Mouse (Mus musculus) MN1 (cell line): Measurements from ENCODE around the gene Toe1.
A peak's percentile ranks its signal among the peaks of the same experiment; 100 is the strongest.
"Not testable (repeated sequence)": the region's sequence is repeated elsewhere in the genome, so short reads cannot be mapped to it uniquely, and the experiment has no call there.

ENCODE experiments used
- DNase-seq: peaks from one replicate; pipeline ENCODE4 v3.0.0-alpha.2; 2016; ENCODE audit warnings: low spot score

Toe1 gene

GRCm38 (mm10) chr4:116807197-116808129 is at the start of gene Toe1, which contains the start of gene Mutyh:
Toe1 (minus strand) TSS chr4:116807640.
Mutyh (plus strand) TSS chr4:116807723.
- peak; percentile 95 for DNase-seq

GRCm38 (mm10) chr4:116857203-116857602 is 49.8 kb upstream of the Toe1 start:
- no peak for DNase-seq

GRCm38 (mm10) chr4:116854286-116854685 is 46.8 kb upstream of the Toe1 start:
- DNase-seq = no peak

- DNase-seq = no peak
Measured at GRCm38 (mm10) chr4:116849901-116850300, 42.5 kb upstream of the Toe1 start.

- DNase-seq = no peak
Measured at GRCm38 (mm10) chr4:116844324-116844723, 36.9 kb upstream of the Toe1 start.

GRCm38 (mm10) chr4:116840841-116841240 is 33.4 kb upstream of the Toe1 start:
- DNase-seq = no peak

GRCm38 (mm10) chr4:116840096-116840495 is 32.7 kb upstream of the Toe1 start:
- not testable (repeated sequence) for DNase-seq

GRCm38 (mm10) chr4:116838999-116839398 is 31.6 kb upstream of the Toe1 start:
- DNase-seq = no peak

- DNase-seq = peak; percentile 20
Measured at GRCm38 (mm10) chr4:116830070-116830368, 22.6 kb upstream of the Toe1 start.

GRCm38 (mm10) chr4:116829364-116830069 is 22.1 kb upstream of the Toe1 start:
- no peak for DNase-seq

GRCm38 (mm10) chr4:116827819-116828218 is 20.4 kb upstream of the Toe1 start:
- DNase-seq = peak; percentile 71

GRCm38 (mm10) chr4:116824541-116825004 is 17.1 kb upstream of the Toe1 start:
- peak; percentile 30 for DNase-seq

- DNase-seq = no peak
Measured at GRCm38 (mm10) chr4:116821694-116822016, 14.2 kb upstream of the Toe1 start, which contains the start of gene Hpdl. Hpdl (minus strand) TSS chr4:116821707.

- DNase-seq = peak; percentile 78
Measured at GRCm38 (mm10) chr4:116820902-116821693, 13.7 kb upstream of the Toe1 start.

- no peak for DNase-seq
Measured at GRCm38 (mm10) chr4:116819968-116820901, 12.8 kb upstream of the Toe1 start.

GRCm38 (mm10) chr4:116817486-116817885 is 10.0 kb upstream of the Toe1 start:
- DNase-seq = no peak

GRCm38 (mm10) chr4:116815276-116815675 is 7.8 kb upstream of the Toe1 start:
- DNase-seq = no peak

- no peak for DNase-seq
Measured at GRCm38 (mm10) chr4:116811012-116811411, 3.6 kb upstream of the Toe1 start.

- DNase-seq = peak; percentile 14
Measured at GRCm38 (mm10) chr4:116799901-116800300, 7.5 kb downstream of the Toe1 start.

GRCm38 (mm10) chr4:116796442-116797110 is 10.9 kb downstream of the Toe1 start:
- DNase-seq = no peak

- DNase-seq = no peak
Measured at GRCm38 (mm10) chr4:116794273-116794672, 13.2 kb downstream of the Toe1 start.
